Mouse (Mus musculus) forebrain, embryonic 13.5 days (tissue): ENCODE measurements around the gene Dnm3. TPM values are rescaled to one million over a fixed set of nuclear protein-coding genes. Genes with fewer than 3 reads are reported as not detected.

Experiments used
- ATAC-seq: fragments of 200-750 bp; cut with Nextera tagmentation; 2 replicates; pipeline ENCODE4 v1.8.0; 2017
- H3K27ac ChIP-seq: fragments of 300-500 bp; sonication (generic); 2 replicates; pipeline ENCODE4 v1.5.1; 2015; ENCODE audit warnings: inconsistent platforms, mild to moderate bottlenecking, moderate library complexity
- H3K27me3 ChIP-seq: fragments of 300-500 bp; sonication (generic); 2 replicates; pipeline ENCODE4 v1.6.1; 2015; ENCODE audit warnings: mild to moderate bottlenecking, inconsistent platforms
- H3K36me3 ChIP-seq: fragments of 300-500 bp; sonication (generic); 2 replicates; pipeline ENCODE4 v1.6.1; 2015; ENCODE audit warnings: mild to moderate bottlenecking, inconsistent platforms; ENCODE audit not compliant: poor library complexity, severe bottlenecking
- H3K4me1 ChIP-seq: fragments of 300-500 bp; sonication (generic); 2 replicates; pipeline ENCODE4 v1.6.1; 2015; ENCODE audit warnings: inconsistent platforms
- H3K4me2 ChIP-seq: fragments of 300-500 bp; sonication (generic); 2 replicates; pipeline ENCODE4 v1.6.1; 2015; ENCODE audit warnings: inconsistent platforms, mild to moderate bottlenecking, moderate library complexity
- H3K4me3 ChIP-seq: fragments of 300-500 bp; sonication (generic); 2 replicates; pipeline ENCODE4 v1.5.1; 2015; ENCODE audit warnings: mild to moderate bottlenecking, inconsistent platforms
- H3K9ac ChIP-seq: fragments of 300-500 bp; sonication (generic); 2 replicates; pipeline ENCODE4 v1.6.1; 2015; ENCODE audit warnings: mild to moderate bottlenecking, inconsistent platforms
- H3K9me3 ChIP-seq: fragments of 300-500 bp; sonication (generic); replicated peaks from 2 replicates; pipeline ENCODE4 v1.6.1; 2016; ENCODE audit warnings: inconsistent platforms
- WGBS: fragments of 180-500 bp; shearing (Covaris S2); methylation state at CpG from one replicate; pipeline ENCODE4 v1.1.7; 2015; 5-methylcytosine and 5-hydroxymethylcytosine counted together
- polyA plus RNA-seq: library from polyadenylated mRNA; unstranded; fragments of >200 nt; fragmentation: Nextera tagmentation; extraction: Ambion mirVana; gene quantifications from 2 replicates; pipeline ENCODE4 v1.2.1, GENCODE M21; 2015

Dnm3 gene
- polyA plus RNA-seq, 1 experiment from 2014 or later: 15.1 TPM

GRCm38 (mm10) chr1:162353831-162354230 is 124.0 kb downstream of the Dnm3 start:
- Histone ChIP-seq H3K27me3 (no peaks in the 10 kb centered on the region), H3K9me3 (no peaks in the 10 kb centered on the region), H3K27ac (no peak overlapping the region), H3K9ac (no peak overlapping the region), H3K4me2 (no peak overlapping the region), H3K4me1 (no peaks in the 10 kb centered on the region), H3K4me3 (no peak overlapping the region), H3K36me3 (no peaks in the 10 kb centered on the region)
- no peak; the same call in 1 of the 2 replicates for ATAC-seq
- 74% methylated on average over 4 of the region's 4 CpGs for WGBS

DNA sequence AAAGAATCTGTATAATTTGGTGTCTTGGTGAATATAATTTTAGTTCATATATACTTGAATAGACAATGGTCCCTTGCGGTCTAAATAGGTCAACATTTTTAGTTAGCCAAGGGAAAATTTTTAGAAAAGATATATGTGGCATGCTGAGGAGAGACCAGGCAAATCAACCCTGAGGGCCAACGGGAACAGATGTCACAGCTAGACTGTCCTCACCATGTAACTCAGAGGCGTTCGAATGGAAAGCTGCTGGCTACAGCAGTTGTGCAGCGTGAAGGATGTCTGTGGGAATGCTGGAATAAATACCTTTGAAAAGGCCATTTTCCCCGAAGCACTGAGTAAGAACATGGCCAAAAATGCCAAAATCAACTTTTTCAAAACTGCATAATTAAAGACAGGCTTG is 128.5 kb downstream of the Dnm3 start:
- no peaks in the 10 kb centered on the region for H3K27me3 ChIP-seq
- ATAC-seq: no peak
- no peak overlapping the region for H3K27ac ChIP-seq
- no peak overlapping the region for H3K9ac ChIP-seq
- H3K9me3 ChIP-seq: no peaks in the 10 kb centered on the region
- H3K4me1 ChIP-seq: no peaks in the 10 kb centered on the region
- no peak overlapping the region for H3K4me2 ChIP-seq
- 86% methylated on average over 6 of the region's 6 CpGs for WGBS
- H3K4me3 ChIP-seq: no peak overlapping the region
- no peaks in the 10 kb centered on the region for H3K36me3 ChIP-seq

DNA sequence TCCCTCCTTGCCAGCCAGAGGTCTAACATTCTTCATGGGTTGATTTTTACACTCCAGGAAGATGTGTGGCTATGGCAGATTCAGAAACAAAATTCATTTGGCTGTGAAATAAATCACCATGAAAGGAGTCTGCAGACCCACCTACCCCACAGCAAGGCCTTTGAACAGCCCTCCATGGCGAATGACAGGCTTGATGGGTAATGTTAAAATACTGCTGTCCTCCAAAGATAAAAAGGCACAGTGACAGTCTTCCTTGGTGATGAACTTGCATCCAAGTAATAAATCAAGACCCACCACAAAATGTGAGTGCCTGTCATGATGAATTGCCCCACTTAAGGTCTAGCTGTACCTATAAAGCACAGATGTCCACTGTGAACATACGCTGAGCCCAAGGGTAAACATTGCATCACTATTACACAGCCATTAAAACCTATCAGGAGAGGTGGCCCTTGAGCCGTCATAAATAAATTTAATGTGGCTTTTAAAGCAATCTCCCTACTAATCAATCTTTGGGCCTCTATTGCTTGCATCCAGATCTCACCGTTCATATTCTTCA is 131.3 kb downstream of the Dnm3 start:
- Histone ChIP-seq H3K9ac (no peak overlapping the region), H3K9me3 (no peaks in the 10 kb centered on the region), H3K36me3 (no peaks in the 10 kb centered on the region), H3K4me2 (no peak overlapping the region), H3K27me3 (no peaks in the 10 kb centered on the region), H3K4me3 (no peak overlapping the region), H3K27ac (no peak overlapping the region), H3K4me1 (no peaks in the 10 kb centered on the region)
- ATAC-seq: no peak
- WGBS: 89% methylated on average over 4 of the region's 4 CpGs

- H3K4me1 ChIP-seq: no peaks in the 10 kb centered on the region
- 90% methylated on average over 1 of the region's 1 CpGs for WGBS
- H3K27ac ChIP-seq: no peak overlapping the region
- no peak overlapping the region for H3K9ac ChIP-seq
- H3K4me3 ChIP-seq: no peak overlapping the region
- no peaks in the 10 kb centered on the region for H3K27me3 ChIP-seq
- no peak overlapping the region for H3K4me2 ChIP-seq
- no peaks in the 10 kb centered on the region for H3K36me3 ChIP-seq
- ATAC-seq: no peak; the same call in 1 of the 2 replicates
- H3K9me3 ChIP-seq: no peaks in the 10 kb centered on the region
These were observed 140.7 kb downstream of the Dnm3 start for GRCm38 (mm10) chr1:162337170-162337569.

GRCm38 (mm10) chr1:162336640-162337039 is 141.2 kb downstream of the Dnm3 start:
- no peak overlapping the region for H3K9ac ChIP-seq
- H3K9me3 ChIP-seq: no peaks in the 10 kb centered on the region
- no peaks in the 10 kb centered on the region for H3K4me1 ChIP-seq
- H3K4me2 ChIP-seq: no peak overlapping the region
- no peaks in the 10 kb centered on the region for H3K27me3 ChIP-seq
- no peaks in the 10 kb centered on the region for H3K36me3 ChIP-seq
- no peak overlapping the region for H3K27ac ChIP-seq
- no peak overlapping the region for H3K4me3 ChIP-seq
- peak; percentile 75; the same call in 1 of the 2 replicates for ATAC-seq
- 23% methylated on average over 1 of the region's 1 CpGs for WGBS

DNA sequence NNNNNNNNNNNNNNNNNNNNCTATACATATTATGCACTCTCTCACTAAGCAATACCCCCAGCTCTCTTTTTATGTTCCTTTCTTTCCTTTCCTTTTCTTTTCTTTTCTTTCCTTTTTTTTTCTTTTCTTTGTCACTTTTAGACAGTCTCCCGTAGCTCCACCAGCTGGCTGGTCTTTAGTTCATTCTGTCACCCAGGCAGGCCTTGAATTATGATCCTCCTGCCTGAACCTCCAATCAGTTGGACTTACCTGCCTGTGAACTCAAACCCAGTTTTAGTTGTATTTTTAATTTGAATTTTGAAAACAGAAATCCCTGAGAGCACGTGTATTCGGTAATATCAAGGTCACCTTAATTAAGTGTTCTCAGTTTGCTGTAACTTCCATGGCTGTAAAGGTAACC is 141.6 kb downstream of the Dnm3 start:
- Histone ChIP-seq H3K27me3 (no peaks in the 10 kb centered on the region), H3K9me3 (no peaks in the 10 kb centered on the region), H3K4me2 (no peak overlapping the region), H3K4me3 (no peak overlapping the region), H3K27ac (no peak overlapping the region), H3K4me1 (no peaks in the 10 kb centered on the region), H3K9ac (no peak overlapping the region), H3K36me3 (no peaks in the 10 kb centered on the region)
- WGBS: 38% methylated on average over 3 of the region's 3 CpGs
- peak; percentile 36; the same call in 1 of the 2 replicates for ATAC-seq

GRCm38 (mm10) chr1:162328673-162329072 is 149.2 kb downstream of the Dnm3 start:
- no peaks in the 10 kb centered on the region for H3K27me3 ChIP-seq
- ATAC-seq: peak; percentile 42; the same call in 1 of the 2 replicates
- H3K27ac ChIP-seq: no peak overlapping the region
- no peaks in the 10 kb centered on the region for H3K36me3 ChIP-seq
- H3K4me3 ChIP-seq: no peak overlapping the region
- 55% methylated on average over 4 of the region's 4 CpGs for WGBS
- no peaks in the 10 kb centered on the region for H3K9me3 ChIP-seq
- H3K4me1 ChIP-seq: peaks cover 6% of the 10 kb centered on the region; the same call in 1 of the 2 replicates
- no peak overlapping the region for H3K4me2 ChIP-seq
- H3K9ac ChIP-seq: no peak overlapping the region

DNA sequence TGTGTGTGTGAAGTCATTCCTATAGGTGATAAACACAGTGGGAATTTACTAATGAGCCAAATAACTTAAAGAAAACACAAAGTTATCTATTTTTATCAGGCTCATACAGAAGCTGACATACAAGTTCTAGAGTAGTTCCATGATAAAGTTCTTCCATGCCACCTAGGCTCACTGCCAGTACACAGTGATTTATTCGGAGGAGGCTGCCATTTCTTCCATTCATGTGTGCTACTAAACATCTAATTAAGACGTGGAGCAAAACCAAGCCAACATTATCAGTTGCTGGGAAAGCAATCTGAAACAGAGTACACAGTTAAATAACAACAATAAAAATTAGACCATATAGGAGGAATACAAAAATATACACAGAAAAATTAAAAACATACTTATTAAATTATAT is 150.2 kb downstream of the Dnm3 start:
- ATAC-seq: no peak; the same call in 1 of the 2 replicates
- Histone ChIP-seq H3K27me3 (no peaks in the 10 kb centered on the region), H3K36me3 (no peaks in the 10 kb centered on the region), H3K4me2 (no peak overlapping the region), H3K9ac (no peak overlapping the region), H3K4me1 (peaks cover 9% of the 10 kb centered on the region; the same call in 1 of the 2 replicates), H3K4me3 (no peak overlapping the region), H3K9me3 (no peaks in the 10 kb centered on the region), H3K27ac (no peak overlapping the region)
- 34% methylated on average over 2 of the region's 2 CpGs for WGBS

DNA sequence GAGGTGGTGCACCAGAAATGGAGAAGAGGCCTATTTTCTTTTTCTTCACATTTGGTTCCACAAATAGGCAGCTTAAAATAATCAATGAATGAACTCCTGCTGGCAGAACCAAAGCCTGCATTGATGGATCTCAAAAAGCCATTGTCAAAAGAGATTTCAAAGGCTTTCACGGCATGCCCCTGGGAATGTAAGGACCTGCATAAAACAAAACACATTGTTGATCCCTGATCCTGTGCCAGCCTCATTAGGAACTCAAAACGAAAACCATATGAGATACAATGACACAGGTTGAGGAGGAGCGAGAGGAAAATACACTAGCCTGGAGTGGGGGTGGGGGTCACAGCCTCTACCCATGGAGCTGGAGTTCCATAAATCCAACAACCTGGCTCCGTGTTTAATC is 153.4 kb downstream of the Dnm3 start:
- no peak overlapping the region for H3K4me3 ChIP-seq
- WGBS: 4% methylated on average over 4 of the region's 4 CpGs
- H3K27me3 ChIP-seq: no peaks in the 10 kb centered on the region
- peaks cover 9% of the 10 kb centered on the region; the same call in 1 of the 2 replicates for H3K4me1 ChIP-seq
- no peak overlapping the region for H3K4me2 ChIP-seq
- H3K9ac ChIP-seq: no peak overlapping the region
- H3K9me3 ChIP-seq: no peaks in the 10 kb centered on the region
- H3K36me3 ChIP-seq: no peaks in the 10 kb centered on the region
- peak; percentile 60; the same call in 1 of the 2 replicates for ATAC-seq
- no peak overlapping the region for H3K27ac ChIP-seq

DNA sequence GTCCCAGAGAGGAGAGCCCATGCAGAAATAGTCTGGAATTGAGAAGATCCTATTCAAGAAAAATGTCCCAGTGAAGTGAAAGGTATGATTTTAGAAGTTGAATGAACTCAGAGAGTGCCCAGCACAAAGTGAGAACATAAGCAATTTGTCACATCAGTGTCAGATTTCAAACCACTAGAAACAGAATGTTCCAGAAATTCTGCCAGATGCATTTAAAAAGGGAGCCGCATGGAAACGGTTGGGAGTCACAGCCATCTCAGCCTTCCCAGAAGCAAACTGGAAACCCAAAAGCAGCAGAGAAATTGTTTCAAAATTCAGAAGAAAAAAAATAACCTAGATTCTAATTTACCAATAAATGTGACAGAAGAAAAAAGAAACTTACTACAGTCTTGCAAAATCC is 154.7 kb downstream of the Dnm3 start:
- no peak overlapping the region for H3K27ac ChIP-seq
- WGBS: 69% methylated on average over 2 of the region's 2 CpGs
- no peak for ATAC-seq
- no peak overlapping the region for H3K4me2 ChIP-seq
- H3K9ac ChIP-seq: no peak overlapping the region
- no peaks in the 10 kb centered on the region for H3K27me3 ChIP-seq
- no peak overlapping the region for H3K4me3 ChIP-seq
- peaks cover 9% of the 10 kb centered on the region; the same call in 1 of the 2 replicates for H3K4me1 ChIP-seq
- H3K36me3 ChIP-seq: no peaks in the 10 kb centered on the region
- no peaks in the 10 kb centered on the region for H3K9me3 ChIP-seq

DNA sequence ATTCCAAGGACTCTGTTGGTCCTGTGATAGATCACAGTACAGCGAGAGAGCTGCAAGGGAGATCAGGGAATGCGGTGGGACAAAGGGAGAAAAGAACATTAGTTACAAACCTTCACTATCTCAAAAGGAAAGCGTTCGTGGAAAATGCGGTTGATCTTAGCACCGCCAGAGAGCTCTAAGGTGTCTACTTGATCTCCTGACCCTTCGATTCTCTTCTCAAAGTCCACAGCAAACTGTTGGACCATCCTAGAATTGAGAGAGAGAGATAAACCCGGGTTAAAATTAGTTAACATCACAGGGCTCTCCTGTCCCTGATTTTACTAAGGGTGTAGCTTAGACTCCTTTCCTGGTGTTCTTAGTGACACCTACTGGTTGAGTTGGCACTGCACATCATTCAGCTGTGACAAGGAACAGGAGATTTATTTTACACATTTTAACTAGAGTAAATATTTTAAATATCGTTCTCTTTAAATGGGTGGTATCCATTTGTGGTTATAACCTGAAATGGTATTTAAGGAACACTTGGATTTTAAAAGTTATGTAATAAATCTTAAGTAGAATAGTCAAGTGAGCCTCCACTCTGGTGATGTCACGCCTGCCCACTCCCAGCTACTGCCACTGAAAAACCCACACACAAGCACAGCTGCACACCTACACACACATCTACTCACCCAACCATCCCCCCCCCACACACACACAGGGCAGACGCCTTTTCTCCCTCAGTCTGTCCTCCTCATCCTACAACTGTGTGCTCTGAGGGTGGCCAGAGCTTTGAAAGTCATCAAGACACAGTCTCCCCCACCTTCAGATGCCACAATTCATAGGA is 164.2 kb downstream of the Dnm3 start:
- 35% methylated on average over 11 of the region's 11 CpGs for WGBS

DNA sequence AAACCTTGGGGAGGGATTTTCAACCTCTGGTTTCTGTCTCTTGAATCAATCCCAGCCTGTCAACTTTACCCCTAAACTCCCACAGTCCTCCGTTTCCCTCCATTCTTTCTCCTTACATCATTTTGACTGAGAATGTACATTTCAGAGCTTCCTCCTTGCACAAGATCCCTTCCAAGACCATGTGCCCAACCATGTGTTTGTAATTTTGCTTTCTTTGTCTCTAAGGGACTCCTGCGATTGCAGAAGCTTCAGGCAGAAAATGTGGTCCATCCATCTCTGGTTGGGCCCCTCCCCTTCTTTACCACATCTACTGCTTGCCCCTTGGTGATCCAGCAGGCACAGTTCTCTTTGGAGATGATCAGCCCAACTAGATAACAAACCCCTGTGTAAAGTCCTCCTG is 165.2 kb downstream of the Dnm3 start:
- no peak overlapping the region for H3K4me2 ChIP-seq
- H3K4me1 ChIP-seq: 0 out of 2 replicates have a peak, but pooled peaks cover 3% of the 10 kb centered on the region
- H3K4me3 ChIP-seq: no peak overlapping the region
- H3K9ac ChIP-seq: no peak overlapping the region
- no peak for ATAC-seq
- 85% methylated on average over 2 of the region's 2 CpGs for WGBS
- no peaks in the 10 kb centered on the region for H3K36me3 ChIP-seq
- no peaks in the 10 kb centered on the region for H3K9me3 ChIP-seq
- H3K27me3 ChIP-seq: no peaks in the 10 kb centered on the region
- H3K27ac ChIP-seq: no peak overlapping the region

More for the DNA sequence above, 164.2 kb downstream of the Dnm3 start:
- H3K4me1 ChIP-seq: 0 out of 2 replicates have a peak, but pooled peaks cover 3% of the 10 kb centered on the region
- ATAC-seq: peak; percentile 95
- H3K9me3 ChIP-seq: no peaks in the 10 kb centered on the region
- no peaks in the 10 kb centered on the region for H3K27me3 ChIP-seq
- H3K27ac ChIP-seq: no peak overlapping the region
- H3K4me2 ChIP-seq: peak overlapping the region; percentile 44
- H3K36me3 ChIP-seq: no peaks in the 10 kb centered on the region
- H3K9ac ChIP-seq: peak overlapping the region; percentile 34
- H3K4me3 ChIP-seq: no peak overlapping the region
